Mouse (Mus musculus): Measurements from ENCODE around the gene Hoxa4. TPM values are rescaled to one million over a fixed set of nuclear protein-coding genes. Genes with fewer than 3 reads are reported as not detected.

Hoxa4 gene
- polyA plus RNA-seq, 1 experiment from 2014 or later: 0.29 TPM

GRCm38 (mm10) chr6:52234428-52235140 is 43.0 kb upstream of the Hoxa4 start:
- no peaks in the 10 kb centered on the region for H3K36me3 ChIP-seq
- under 1% methylated on average over 65 of the region's 68 CpGs for WGBS
- H3K9me3 ChIP-seq (replicated peaks): no peaks in the 10 kb centered on the region
- H3K4me2 ChIP-seq (replicated peaks): no peak overlapping the region
- no peak overlapping the region for H3K27ac ChIP-seq (replicated peaks)
- H3K4me3 ChIP-seq (replicated peaks): peak overlapping the region; percentile 13; the same call in 1 of the 2 replicates
- H3K4me1 ChIP-seq: peaks cover 16% of the 10 kb centered on the region
- no peak overlapping the region for H3K9ac ChIP-seq
- H3K27me3 ChIP-seq: peaks cover 95% of the 10 kb centered on the region
- ATAC-seq (ENCODE audit: insufficient number of reproducible peaks, low FRiP score, low TSS enrichment, low read depth): no peak

GRCm38 (mm10) chr6:52233546-52234427 is 42.2 kb upstream of the Hoxa4 start:
- H3K9me3 ChIP-seq (replicated peaks): no peaks in the 10 kb centered on the region
- H3K4me2 ChIP-seq (replicated peaks): no peak overlapping the region
- peaks cover 19% of the 10 kb centered on the region for H3K4me1 ChIP-seq
- H3K36me3 ChIP-seq: no peaks in the 10 kb centered on the region
- peaks cover 97% of the 10 kb centered on the region for H3K27me3 ChIP-seq
- ATAC-seq (ENCODE audit: insufficient number of reproducible peaks, low FRiP score, low TSS enrichment, low read depth): no peak
- peak overlapping the region; percentile 13; the same call in 1 of the 2 replicates for H3K4me3 ChIP-seq (replicated peaks)
- WGBS: under 1% methylated on average over 70 of the region's 70 CpGs
- no peak overlapping the region for H3K9ac ChIP-seq
- no peak overlapping the region for H3K27ac ChIP-seq (replicated peaks)

- no peaks in the 10 kb centered on the region for H3K9me3 ChIP-seq (replicated peaks)
- no peak overlapping the region for H3K4me3 ChIP-seq (replicated peaks)
- no peak for ATAC-seq (ENCODE audit: insufficient number of reproducible peaks, low FRiP score, low TSS enrichment, low read depth)
- H3K4me2 ChIP-seq (replicated peaks): no peak overlapping the region
- H3K4me1 ChIP-seq: peaks cover 19% of the 10 kb centered on the region
- peaks cover 96% of the 10 kb centered on the region for H3K27me3 ChIP-seq
- 1% methylated on average over 23 of the region's 23 CpGs for WGBS
- H3K36me3 ChIP-seq: no peaks in the 10 kb centered on the region
- H3K27ac ChIP-seq (replicated peaks): no peak overlapping the region
- no peak overlapping the region for H3K9ac ChIP-seq
Observed at GRCm38 (mm10) chr6:52232984-52233545, 41.5 kb upstream of the Hoxa4 start.

- ATAC-seq (ENCODE audit: insufficient number of reproducible peaks, low FRiP score, low TSS enrichment, low read depth): no peak
- Histone ChIP-seq H3K4me1 (peaks cover 19% of the 10 kb centered on the region), H3K4me2 (replicated peaks) (no peak overlapping the region), H3K36me3 (no peaks in the 10 kb centered on the region), H3K9me3 (replicated peaks) (no peaks in the 10 kb centered on the region), H3K4me3 (replicated peaks) (no peak overlapping the region), H3K9ac (no peak overlapping the region), H3K27me3 (peaks cover 95% of the 10 kb centered on the region), H3K27ac (replicated peaks) (no peak overlapping the region)
- under 1% methylated on average over 18 of the region's 18 CpGs for WGBS
Observed at GRCm38 (mm10) chr6:52232568-52232965, 41.0 kb upstream of the Hoxa4 start.

- H3K27me3 ChIP-seq: peaks cover 95% of the 10 kb centered on the region
- no peak overlapping the region for H3K4me3 ChIP-seq (replicated peaks)
- no peak overlapping the region for H3K27ac ChIP-seq (replicated peaks)
Observed at GRCm38 (mm10) chr6:52231885-52232567, 40.5 kb upstream of the Hoxa4 start.

GRCm38 (mm10) chr6:52230516-52231165 is 39.1 kb upstream of the Hoxa4 start, which contains the start of gene Hoxa9:
Gene Hoxa9 (minus strand): TSS chr6:52231089.
- Histone ChIP-seq H3K27ac (replicated peaks) (no peak within 1 kb of the TSS), H3K9me3 (replicated peaks) (no peaks in the 10 kb centered on the region), H3K4me2 (replicated peaks) (no peak within 1 kb of the TSS), H3K4me3 (replicated peaks) (no peak within 1 kb of the TSS; the same call in 1 of the 2 replicates), H3K4me1 (peaks cover 24% of the 10 kb centered on the region), H3K27me3 (peaks cover 95% of the 10 kb centered on the region), H3K36me3 (no peaks in the 10 kb centered on the region), H3K9ac (no peak within 1 kb of the TSS)
- under 1% methylated on average over 32 of the region's 36 CpGs for WGBS
- ATAC-seq (ENCODE audit: insufficient number of reproducible peaks, low FRiP score, low TSS enrichment, low read depth): no peak

More at GRCm38 (mm10) chr6:52231885-52232567, 40.5 kb upstream of the Hoxa4 start:
- ATAC-seq (ENCODE audit: insufficient number of reproducible peaks, low FRiP score, low TSS enrichment, low read depth): no peak
- Histone ChIP-seq H3K9ac (no peak overlapping the region), H3K9me3 (replicated peaks) (no peaks in the 10 kb centered on the region), H3K4me1 (peaks cover 19% of the 10 kb centered on the region), H3K4me2 (replicated peaks) (no peak overlapping the region), H3K36me3 (no peaks in the 10 kb centered on the region)
- WGBS: 1% methylated on average over 18 of the region's 18 CpGs

GRCm38 (mm10) chr6:52229558-52230416 is 38.2 kb upstream of the Hoxa4 start:
- no peak overlapping the region for H3K9ac ChIP-seq
- no peak overlapping the region for H3K4me3 ChIP-seq (replicated peaks)
- H3K9me3 ChIP-seq (replicated peaks): no peaks in the 10 kb centered on the region
- H3K27me3 ChIP-seq: peaks cover 95% of the 10 kb centered on the region
- H3K27ac ChIP-seq (replicated peaks): no peak overlapping the region
- no peak for ATAC-seq (ENCODE audit: insufficient number of reproducible peaks, low FRiP score, low TSS enrichment, low read depth)
- no peak overlapping the region for H3K4me2 ChIP-seq (replicated peaks)
- WGBS: 3% methylated on average over 44 of the region's 44 CpGs
- H3K36me3 ChIP-seq: no peaks in the 10 kb centered on the region
- peaks cover 28% of the 10 kb centered on the region for H3K4me1 ChIP-seq

GRCm38 (mm10) chr6:52228475-52229465 is 37.2 kb upstream of the Hoxa4 start:
- no peak overlapping the region for H3K27ac ChIP-seq (replicated peaks)
- peaks cover 95% of the 10 kb centered on the region for H3K27me3 ChIP-seq
- no peak for ATAC-seq (ENCODE audit: insufficient number of reproducible peaks, low FRiP score, low TSS enrichment, low read depth)
- H3K4me1 ChIP-seq: peaks cover 19% of the 10 kb centered on the region
- H3K4me2 ChIP-seq (replicated peaks): no peak overlapping the region
- no peak overlapping the region for H3K9ac ChIP-seq
- WGBS: 2% methylated on average over 38 of the region's 38 CpGs
- no peaks in the 10 kb centered on the region for H3K9me3 ChIP-seq (replicated peaks)
- H3K36me3 ChIP-seq: no peaks in the 10 kb centered on the region
- no peak overlapping the region for H3K4me3 ChIP-seq (replicated peaks)

- Histone ChIP-seq H3K4me3 (replicated peaks) (no peak overlapping the region), H3K4me1 (peaks cover 18% of the 10 kb centered on the region), H3K27ac (replicated peaks) (no peak overlapping the region), H3K9me3 (replicated peaks) (no peaks in the 10 kb centered on the region), H3K27me3 (peaks cover 95% of the 10 kb centered on the region), H3K4me2 (replicated peaks) (no peak overlapping the region), H3K9ac (no peak overlapping the region), H3K36me3 (no peaks in the 10 kb centered on the region)
- ATAC-seq (ENCODE audit: insufficient number of reproducible peaks, low FRiP score, low TSS enrichment, low read depth): no peak
- WGBS: 3% methylated on average over 11 of the region's 11 CpGs
Observed at GRCm38 (mm10) chr6:52227470-52228222, 36.1 kb upstream of the Hoxa4 start.
